Mouse (Mus musculus): ENCODE results near the gene Nup93. TPM values are rescaled to one million over a fixed set of nuclear protein-coding genes. Genes with fewer than 3 reads are reported as not detected.
A peak's percentile ranks its signal among the peaks of the same experiment; 100 is the strongest.

Nup93 gene
- polyA plus RNA-seq, 1 experiment from 2014 or later: 54.0 TPM

GRCm38 (mm10) chr8:94204043-94204442 is 10.3 kb upstream of the Nup93 start:
- ATAC-seq: no peak
- no peak overlapping the region for H3K4me2 ChIP-seq (ENCODE audit: low read length)
- WGBS: 69% methylated on average over 3 of the region's 3 CpGs
- no peaks in the 10 kb centered on the region for H3K9me3 ChIP-seq (ENCODE audit: control insufficient read depth, low read length)
- no peak overlapping the region for H3K9ac ChIP-seq (ENCODE audit: low read depth, low read length)
- no peaks in the 10 kb centered on the region for H3K27me3 ChIP-seq (replicated peaks; ENCODE audit: control insufficient read depth, insufficient read depth, low read length)
- H3K4me3 ChIP-seq (ENCODE audit: low read length): no peak overlapping the region
- H3K27ac ChIP-seq (ENCODE audit: low read depth, low read length): no peak overlapping the region
- H3K36me3 ChIP-seq (ENCODE audit: control insufficient read depth, insufficient read depth, low read length): no peaks in the 10 kb centered on the region
- H3K4me1 ChIP-seq (ENCODE audit: control insufficient read depth, insufficient read depth, low read depth, low read length): no peaks in the 10 kb centered on the region

DNA sequence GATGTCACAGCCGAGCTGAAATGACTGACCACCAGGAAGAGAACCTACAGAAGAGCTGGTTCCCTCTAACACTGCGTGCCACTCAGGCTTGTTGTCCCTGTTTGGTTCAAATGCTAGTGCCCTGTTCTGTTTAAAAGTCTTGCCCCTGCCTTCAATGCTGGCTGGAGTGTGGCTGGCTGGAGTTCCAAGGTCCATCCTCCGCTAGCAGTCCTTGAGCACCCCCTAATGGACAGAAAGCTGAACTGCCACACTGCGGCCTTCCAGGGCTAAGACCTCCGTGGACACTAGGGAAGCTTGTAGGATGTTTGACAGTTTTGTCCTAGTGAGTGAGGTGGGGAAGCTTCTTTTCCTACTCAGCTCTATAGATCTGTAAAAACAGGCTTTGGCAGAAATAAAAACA is 8.6 kb upstream of the Nup93 start:
- Histone ChIP-seq H3K27me3 (replicated peaks; ENCODE audit: control insufficient read depth, insufficient read depth, low read length) (no peaks in the 10 kb centered on the region), H3K4me2 (ENCODE audit: low read length) (no peak overlapping the region), H3K4me3 (ENCODE audit: low read length) (no peak overlapping the region), H3K36me3 (ENCODE audit: control insufficient read depth, insufficient read depth, low read length) (no peaks in the 10 kb centered on the region), H3K4me1 (ENCODE audit: control insufficient read depth, insufficient read depth, low read depth, low read length) (no peaks in the 10 kb centered on the region), H3K27ac (ENCODE audit: low read depth, low read length) (no peak overlapping the region), H3K9ac (ENCODE audit: low read depth, low read length) (no peak overlapping the region), H3K9me3 (ENCODE audit: control insufficient read depth, low read length) (no peaks in the 10 kb centered on the region)
- ATAC-seq: peak; percentile 56
- 20% methylated on average over 5 of the region's 5 CpGs for WGBS

DNA sequence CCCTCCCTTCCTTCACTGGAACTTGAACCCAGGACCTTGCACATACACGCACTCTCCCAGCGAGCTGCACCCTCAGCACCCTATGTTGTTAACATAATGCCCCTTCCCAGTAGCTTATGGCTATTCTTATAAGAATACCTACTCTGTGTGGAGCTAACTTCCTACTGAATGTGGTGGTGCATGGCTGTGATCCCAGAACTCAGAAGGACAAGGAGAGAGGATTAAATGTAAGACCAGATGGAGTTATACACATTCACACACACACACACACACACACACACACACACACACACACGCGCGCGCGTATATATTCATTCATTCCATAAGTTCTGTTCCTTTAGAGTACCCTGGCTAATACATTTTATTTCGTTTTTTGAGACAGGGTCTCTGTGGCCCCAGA is 8.1 kb upstream of the Nup93 start:
- H3K4me2 ChIP-seq (ENCODE audit: low read length): no peak overlapping the region
- ATAC-seq: no peak
- H3K9me3 ChIP-seq (ENCODE audit: control insufficient read depth, low read length): no peaks in the 10 kb centered on the region
- H3K4me1 ChIP-seq (ENCODE audit: control insufficient read depth, insufficient read depth, low read depth, low read length): no peaks in the 10 kb centered on the region
- WGBS: 85% methylated on average over 8 of the region's 8 CpGs
- H3K9ac ChIP-seq (ENCODE audit: low read depth, low read length): no peak overlapping the region
- no peaks in the 10 kb centered on the region for H3K36me3 ChIP-seq (ENCODE audit: control insufficient read depth, insufficient read depth, low read length)
- no peak overlapping the region for H3K27ac ChIP-seq (ENCODE audit: low read depth, low read length)
- no peak overlapping the region for H3K4me3 ChIP-seq (ENCODE audit: low read length)
- no peaks in the 10 kb centered on the region for H3K27me3 ChIP-seq (replicated peaks; ENCODE audit: control insufficient read depth, insufficient read depth, low read length)

DNA sequence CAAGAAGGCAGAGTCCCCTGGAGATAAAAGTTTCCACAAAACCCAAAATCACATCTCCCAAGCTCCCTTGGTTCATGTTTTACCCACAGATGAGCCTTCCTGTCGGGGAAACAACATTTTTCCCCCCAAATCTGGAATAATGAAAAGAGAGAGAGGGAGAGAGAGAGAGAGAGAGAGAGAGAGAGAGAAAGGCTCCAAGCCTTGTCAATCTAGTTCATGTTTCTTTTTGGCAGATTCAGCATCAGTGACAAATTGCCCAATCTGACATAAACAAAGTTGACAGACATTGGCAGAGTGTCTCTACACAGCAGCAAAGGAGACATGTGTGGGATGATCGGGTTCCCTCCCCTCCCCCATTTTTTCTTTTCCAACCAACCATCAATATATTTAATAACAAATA is 6.9 kb upstream of the Nup93 start:
- no peaks in the 10 kb centered on the region for H3K4me1 ChIP-seq (ENCODE audit: control insufficient read depth, insufficient read depth, low read depth, low read length)
- H3K9ac ChIP-seq (ENCODE audit: low read depth, low read length): no peak overlapping the region
- no peaks in the 10 kb centered on the region for H3K27me3 ChIP-seq (replicated peaks; ENCODE audit: control insufficient read depth, insufficient read depth, low read length)
- ATAC-seq: no peak
- H3K4me2 ChIP-seq (ENCODE audit: low read length): no peak overlapping the region
- no peak overlapping the region for H3K27ac ChIP-seq (ENCODE audit: low read depth, low read length)
- no peaks in the 10 kb centered on the region for H3K36me3 ChIP-seq (ENCODE audit: control insufficient read depth, insufficient read depth, low read length)
- WGBS: 69% methylated on average over 2 of the region's 2 CpGs
- H3K4me3 ChIP-seq (ENCODE audit: low read length): no peak overlapping the region
- no peaks in the 10 kb centered on the region for H3K9me3 ChIP-seq (ENCODE audit: control insufficient read depth, low read length)

DNA sequence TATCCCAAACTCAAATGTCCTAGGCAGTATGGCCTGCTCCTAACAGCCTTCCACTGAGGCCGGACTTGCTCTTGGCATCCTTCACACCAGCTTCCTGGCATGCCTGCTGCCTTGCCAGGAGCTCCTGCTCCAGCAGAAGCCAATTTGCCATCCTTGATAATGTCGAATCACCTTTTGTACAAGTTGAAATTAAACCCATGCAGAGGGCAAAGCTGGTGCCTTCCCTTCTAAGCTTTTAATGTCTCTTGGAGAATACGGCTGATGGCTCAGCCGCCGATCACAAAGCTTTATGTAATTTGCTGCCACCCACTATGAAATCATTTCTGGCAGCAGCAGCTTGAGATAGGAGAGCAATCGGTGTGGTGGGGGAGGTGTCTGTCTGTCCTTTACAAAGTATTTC is 4.7 kb upstream of the Nup93 start:
- no peak overlapping the region for H3K4me3 ChIP-seq (ENCODE audit: low read length)
- H3K4me1 ChIP-seq (ENCODE audit: control insufficient read depth, insufficient read depth, low read depth, low read length): peaks cover 3% of the 10 kb centered on the region; the same call in 1 of the 2 replicates
- H3K27ac ChIP-seq (ENCODE audit: low read depth, low read length): no peak overlapping the region
- H3K4me2 ChIP-seq (ENCODE audit: low read length): no peak overlapping the region
- no peaks in the 10 kb centered on the region for H3K36me3 ChIP-seq (ENCODE audit: control insufficient read depth, insufficient read depth, low read length)
- no peak for ATAC-seq
- no peaks in the 10 kb centered on the region for H3K9me3 ChIP-seq (ENCODE audit: control insufficient read depth, low read length)
- H3K27me3 ChIP-seq (replicated peaks; ENCODE audit: control insufficient read depth, insufficient read depth, low read length): no peaks in the 10 kb centered on the region
- no peak overlapping the region for H3K9ac ChIP-seq (ENCODE audit: low read depth, low read length)
- 68% methylated on average over 6 of the region's 6 CpGs for WGBS

GRCm38 (mm10) chr8:94210225-94210624 is 4.1 kb upstream of the Nup93 start:
- H3K4me2 ChIP-seq (ENCODE audit: low read length): no peak overlapping the region
- no peaks in the 10 kb centered on the region for H3K9me3 ChIP-seq (ENCODE audit: control insufficient read depth, low read length)
- no peaks in the 10 kb centered on the region for H3K27me3 ChIP-seq (replicated peaks; ENCODE audit: control insufficient read depth, insufficient read depth, low read length)
- H3K4me1 ChIP-seq (ENCODE audit: control insufficient read depth, insufficient read depth, low read depth, low read length): peaks cover 6% of the 10 kb centered on the region
- no peak overlapping the region for H3K9ac ChIP-seq (ENCODE audit: low read depth, low read length)
- 68% methylated on average over 3 of the region's 3 CpGs for WGBS
- no peak for ATAC-seq
- no peaks in the 10 kb centered on the region for H3K36me3 ChIP-seq (ENCODE audit: control insufficient read depth, insufficient read depth, low read length)
- H3K27ac ChIP-seq (ENCODE audit: low read depth, low read length): no peak overlapping the region
- H3K4me3 ChIP-seq (ENCODE audit: low read length): no peak overlapping the region

GRCm38 (mm10) chr8:94213819-94214218 is 545 bp upstream of the Nup93 start:
- Histone ChIP-seq H3K4me3 (ENCODE audit: low read length) (peak overlapping the region; percentile 73), H3K4me1 (ENCODE audit: control insufficient read depth, insufficient read depth, low read depth, low read length) (peaks cover 20% of the 10 kb centered on the region), H3K27me3 (replicated peaks; ENCODE audit: control insufficient read depth, insufficient read depth, low read length) (no peaks in the 10 kb centered on the region), H3K36me3 (ENCODE audit: control insufficient read depth, insufficient read depth, low read length) (no peaks in the 10 kb centered on the region), H3K9me3 (ENCODE audit: control insufficient read depth, low read length) (no peaks in the 10 kb centered on the region), H3K27ac (ENCODE audit: low read depth, low read length) (peak overlapping the region; percentile 9; the same call in 1 of the 2 replicates), H3K4me2 (ENCODE audit: low read length) (peak overlapping the region; percentile 59), H3K9ac (ENCODE audit: low read depth, low read length) (peak overlapping the region; percentile 9; the same call in 1 of the 2 replicates)
- ATAC-seq: no peak
- WGBS: 62% methylated on average over 6 of the region's 6 CpGs

GRCm38 (mm10) chr8:94227381-94227939 is 13.1 kb downstream of the Nup93 start:
- 86% methylated on average over 7 of the region's 7 CpGs for WGBS
- H3K27me3 ChIP-seq (replicated peaks; ENCODE audit: control insufficient read depth, insufficient read depth, low read length): no peaks in the 10 kb centered on the region

GRCm38 (mm10) chr8:94240240-94240751 is 25.9 kb downstream of the Nup93 start:
- Histone ChIP-seq H3K36me3 (ENCODE audit: control insufficient read depth, insufficient read depth, low read length) (peaks cover 2% of the 10 kb centered on the region; the same call in 1 of the 2 replicates), H3K4me1 (ENCODE audit: control insufficient read depth, insufficient read depth, low read depth, low read length) (no peaks in the 10 kb centered on the region), H3K9ac (ENCODE audit: low read depth, low read length) (no peak overlapping the region), H3K27me3 (replicated peaks; ENCODE audit: control insufficient read depth, insufficient read depth, low read length) (no peaks in the 10 kb centered on the region), H3K4me2 (ENCODE audit: low read length) (no peak overlapping the region), H3K9me3 (ENCODE audit: control insufficient read depth, low read length) (no peaks in the 10 kb centered on the region), H3K4me3 (ENCODE audit: low read length) (no peak overlapping the region), H3K27ac (ENCODE audit: low read depth, low read length) (no peak overlapping the region)
- ATAC-seq: no peak
- 96% methylated on average over 4 of the region's 4 CpGs for WGBS

More at GRCm38 (mm10) chr8:94227381-94227939, 13.1 kb downstream of the Nup93 start:
- Histone ChIP-seq H3K9me3 (ENCODE audit: control insufficient read depth, low read length) (no peaks in the 10 kb centered on the region), H3K4me2 (ENCODE audit: low read length) (no peak overlapping the region), H3K27ac (ENCODE audit: low read depth, low read length) (no peak overlapping the region), H3K4me3 (ENCODE audit: low read length) (no peak overlapping the region), H3K36me3 (ENCODE audit: control insufficient read depth, insufficient read depth, low read length) (no peaks in the 10 kb centered on the region), H3K9ac (ENCODE audit: low read depth, low read length) (no peak overlapping the region), H3K4me1 (ENCODE audit: control insufficient read depth, insufficient read depth, low read depth, low read length) (no peaks in the 10 kb centered on the region)
- ATAC-seq: no peak
